Comparison of ENCODE assay signal across 1 mouse cellular context in the genomic region with DNA sequence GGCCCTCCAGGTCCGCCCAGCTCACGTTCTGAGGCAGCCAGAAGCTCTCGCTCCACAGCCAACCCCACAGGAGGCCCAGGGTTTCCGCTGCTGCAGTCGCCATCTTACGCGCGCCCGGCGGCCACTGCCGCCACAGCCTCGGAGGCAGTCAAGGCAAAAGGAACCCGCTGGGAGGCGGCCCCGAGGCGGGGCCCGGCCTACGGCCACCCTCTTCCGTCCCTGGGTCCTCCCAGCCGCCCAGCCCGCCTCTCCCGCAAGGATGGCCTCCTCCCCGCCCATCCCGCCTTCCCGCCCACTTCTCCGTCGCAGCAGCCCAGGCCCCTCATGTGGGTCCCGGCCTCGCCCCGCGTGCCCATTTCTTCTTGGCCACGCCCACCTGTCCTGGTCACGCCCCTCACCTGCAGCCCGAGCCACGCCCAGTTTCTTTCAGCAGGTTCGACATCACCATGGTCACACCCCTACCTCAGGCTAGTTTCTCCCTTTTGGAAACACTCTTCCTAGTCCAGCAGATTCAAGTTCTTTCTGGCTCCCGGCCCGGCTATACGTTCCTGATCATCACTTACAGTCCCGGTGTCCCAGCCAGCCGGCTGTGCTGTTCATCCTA.
A peak's percentile ranks its signal among the peaks of the same experiment; 100 is the strongest.
TF ChIP-seq lines count a peak whose summit lies in the region.

No protein-coding gene starts in this region.

TF ChIP-seq in CH12.LX, 34 proteins besides CTCF, POLR2A, EP300 and RAD21 (continued from another document):
- TF ChIP-seq TBP (conservative IDR thresholded peaks at IDR 0.05; ENCODE audit: low read depth, low read length) (peak; percentile 91), ZNF384 (IDR thresholded peaks at IDR 0.05; ENCODE audit: low read depth, low read length) (no peak), MAFK (IDR thresholded peaks at IDR 0.05; ENCODE audit: insufficient replicate concordance, low read length) (no peak), JUN (IDR thresholded peaks at IDR 0.05; ENCODE audit: insufficient read depth, low read depth, low read length) (no peak), KAT2A (IDR thresholded peaks at IDR 0.05; ENCODE audit: insufficient replicate concordance, low read length) (no peak), E2F4 (IDR thresholded peaks at IDR 0.05; ENCODE audit: insufficient replicate concordance, low read depth, low read length) (no peak), USF1 (IDR thresholded peaks at IDR 0.05; ENCODE audit: low read depth, low read length) (peak; percentile 41; the same call in 1 of the 2 replicates), RCOR1 (conservative IDR thresholded peaks at IDR 0.05; ENCODE audit: low read depth, low read length) (no peak), MAZ (IDR thresholded peaks at IDR 0.05; ENCODE audit: low read depth, low read length) (no peak), NRF1 (IDR thresholded peaks at IDR 0.05; ENCODE audit: low read depth, low read length) (no peak), USF2 (conservative IDR thresholded peaks at IDR 0.05; ENCODE audit: low read depth, low read length) (no peak), CHD2 (IDR thresholded peaks at IDR 0.05; ENCODE audit: low read length) (no peak), TCF12 (IDR thresholded peaks at IDR 0.05; ENCODE audit: low read depth, low read length) (peak; percentile 84), CHD1 (IDR thresholded peaks at IDR 0.05; ENCODE audit: low read depth, low read length) (no peak), ZC3H11A (IDR thresholded peaks at IDR 0.05; ENCODE audit: low read depth, low read length) (no peak), SMC3 (IDR thresholded peaks at IDR 0.05; ENCODE audit: low read depth, low read length) (no peak), POLR2AphosphoS2 (IDR thresholded peaks at IDR 0.05; ENCODE audit: low read depth, low read length) (no peak), ETS1 (conservative IDR thresholded peaks at IDR 0.05; ENCODE audit: low read depth, low read length) (no peak), IRF4 (IDR thresholded peaks at IDR 0.05; ENCODE audit: low read depth, low read length) (no peak), MEF2A (IDR thresholded peaks at IDR 0.05; ENCODE audit: borderline replicate concordance, low read depth, low read length) (no peak), ELF1 (IDR thresholded peaks at IDR 0.05; ENCODE audit: low read depth, low read length) (peak; percentile 76), MYC (IDR thresholded peaks at IDR 0.05; ENCODE audit: low read depth, low read length) (peak; percentile 33; the same call in 1 of the 2 replicates), GABPA (IDR thresholded peaks at IDR 0.05; ENCODE audit: insufficient replicate concordance, low read depth, low read length) (no peak), SIN3A (IDR thresholded peaks at IDR 0.05; ENCODE audit: low read length) (no peak), MAX (IDR thresholded peaks at IDR 0.05; ENCODE audit: low read length) (no peak; the same call in 1 of the 2 replicates), BHLHE40 (IDR thresholded peaks at IDR 0.05; ENCODE audit: low read depth, low read length) (peak; percentile 40; the same call in 1 of the 2 replicates), ZMIZ1 (IDR thresholded peaks at IDR 0.05; ENCODE audit: low read depth, low read length) (peak; percentile 93)
TF ChIP-seq in CH12.LX: peak in this region for 10.
